Mouse (Mus musculus) adrenal gland, adult (tissue): ENCODE data around the gene Klrc1.
"Not testable (repeated sequence)": the region's sequence is repeated elsewhere in the genome, so short reads cannot be mapped to it uniquely, and the experiment has no call there.

Experiments
- DNase-seq, 2 experiments: peaks; one replicate each; pipeline ENCODE4 v3.0.0; 2022 to 2023; ENCODE audit warnings: low spot score in 1 of 2; ENCODE audit not compliant: inconsistent age in 2 of 2

Gene Klrc1

DNA sequence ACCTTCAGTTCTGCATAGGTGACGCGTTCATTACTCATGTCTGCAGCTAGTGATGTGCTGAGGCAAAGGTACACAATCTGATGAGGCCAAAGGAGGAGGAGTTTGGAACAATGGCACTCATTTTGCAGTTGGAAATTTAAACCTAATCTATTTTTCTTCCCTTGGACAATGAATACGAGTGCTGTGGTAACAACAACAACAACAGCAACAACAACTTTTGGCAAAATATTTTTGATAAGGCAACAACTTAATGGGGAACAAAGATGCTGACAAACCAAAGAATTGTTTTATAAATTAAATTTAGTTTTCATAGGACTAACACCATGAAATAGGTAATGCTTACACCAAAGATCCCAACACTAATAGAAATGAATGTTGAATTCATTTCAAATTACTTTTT lies at the start of gene Klrc1:
Klrc1 (minus strand) TSS at position 101 of the 400 bp plus-strand sequence.
- DNase-seq, result peak in 1 of 2 experiments; percentile 10

- no peak for DNase-seq
These were observed 48.5 kb upstream of the Klrc1 start for GRCm38 (mm10) chr6:129727237-129727636.

- DNase-seq, result no peak
These were observed 42.6 kb upstream of the Klrc1 start for GRCm38 (mm10) chr6:129721390-129721789.

DNA sequence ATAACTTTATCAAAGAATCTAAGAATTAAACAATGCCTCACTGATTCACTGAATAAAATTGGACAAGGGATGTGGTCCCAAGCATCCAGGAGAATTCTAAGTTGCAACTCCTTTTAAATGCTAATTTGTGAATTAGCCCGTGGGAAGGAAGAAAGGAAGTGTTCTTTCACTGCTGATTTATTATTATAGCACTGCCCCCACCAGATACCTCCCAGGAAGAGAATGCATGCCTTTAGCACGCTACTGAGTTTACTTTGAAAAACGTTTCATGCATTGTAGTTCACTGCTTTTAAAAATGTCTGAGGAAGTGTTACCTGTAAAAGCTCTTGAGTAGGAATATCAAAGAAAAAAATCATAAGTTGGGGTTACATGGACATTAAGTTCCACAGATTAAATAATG lies 41.7 kb upstream of the Klrc1 start:
- no peak for DNase-seq

DNA sequence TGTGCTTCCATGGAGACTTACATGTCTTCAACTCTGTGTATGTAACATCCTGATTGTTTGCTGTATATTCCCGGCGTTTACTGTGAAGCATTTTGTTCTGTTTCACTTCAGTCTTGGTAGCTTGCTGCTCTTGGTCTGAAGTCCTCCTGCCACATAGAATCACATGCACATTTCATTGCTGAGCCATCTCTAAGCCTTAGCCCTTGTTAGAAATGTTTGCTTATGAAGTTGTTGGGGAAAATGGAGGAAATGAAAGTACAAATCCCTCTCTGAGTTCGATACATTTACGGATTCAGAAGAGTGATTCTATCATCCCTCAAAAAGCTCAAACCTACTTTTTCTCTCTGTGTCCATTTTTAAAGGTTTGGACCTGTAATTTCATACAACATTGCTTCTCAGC lies 38.3 kb upstream of the Klrc1 start, which contains the start of gene Klri1:
Klri1 (minus strand) TSS at position 101 of the 400 bp plus-strand sequence.
- no peak for DNase-seq

GRCm38 (mm10) chr6:129713566-129713965 lies 34.8 kb upstream of the Klrc1 start:
- no peak for DNase-seq

DNA sequence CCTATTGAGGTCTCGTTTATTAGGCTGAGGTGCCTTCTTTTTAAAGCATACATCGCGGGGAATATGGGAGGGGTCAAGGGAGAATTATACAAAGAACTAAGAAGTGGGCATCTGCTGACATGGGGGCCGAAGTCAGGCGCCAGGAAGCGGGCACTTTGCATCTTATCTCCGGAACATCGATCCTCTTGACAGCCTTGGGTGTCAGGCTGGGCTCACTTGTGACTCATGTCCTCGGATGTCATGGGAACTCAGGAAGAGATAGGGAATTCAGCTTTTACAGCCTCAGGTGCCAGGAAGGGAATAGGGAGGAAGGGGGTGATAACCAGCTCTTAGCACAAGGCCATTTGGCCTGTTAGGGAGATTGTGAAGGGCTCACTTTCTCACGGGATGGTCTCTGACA lies 12.7 kb upstream of the Klrc1 start:
- DNase-seq, result peak; percentile 41 to 64

DNA sequence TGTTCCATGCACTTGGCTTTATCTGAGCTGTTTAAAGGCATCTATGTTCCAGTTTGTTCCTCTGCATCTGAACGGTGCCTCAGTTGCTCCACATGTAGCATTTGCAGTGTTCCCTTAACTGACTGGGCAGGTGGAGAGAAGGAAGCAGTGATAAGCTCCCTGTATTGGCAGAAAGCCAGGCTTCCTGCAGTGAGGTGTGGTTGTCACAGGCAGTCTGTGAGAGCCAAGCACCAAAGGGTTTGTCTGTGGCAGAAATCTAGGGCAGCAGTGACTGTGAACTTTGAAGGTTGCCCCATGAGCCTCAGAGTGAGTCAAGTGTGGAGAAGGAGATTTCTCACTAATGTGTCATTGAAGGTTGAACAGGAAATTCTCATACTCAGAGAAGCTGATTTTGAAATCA lies 1.6 kb upstream of the Klrc1 start:
- peak; percentile 52 to 69 for DNase-seq

- DNase-seq, result not testable (repeated sequence)
These were observed 17.5 kb downstream of the Klrc1 start for GRCm38 (mm10) chr6:129661301-129661700.

- DNase-seq, result not testable (repeated sequence)
These were observed 18.2 kb downstream of the Klrc1 start, which contains the start of gene Klrc2 for GRCm38 (mm10) chr6:129660589-129660988. Gene Klrc2 (minus strand): TSS chr6:129660689.

DNA sequence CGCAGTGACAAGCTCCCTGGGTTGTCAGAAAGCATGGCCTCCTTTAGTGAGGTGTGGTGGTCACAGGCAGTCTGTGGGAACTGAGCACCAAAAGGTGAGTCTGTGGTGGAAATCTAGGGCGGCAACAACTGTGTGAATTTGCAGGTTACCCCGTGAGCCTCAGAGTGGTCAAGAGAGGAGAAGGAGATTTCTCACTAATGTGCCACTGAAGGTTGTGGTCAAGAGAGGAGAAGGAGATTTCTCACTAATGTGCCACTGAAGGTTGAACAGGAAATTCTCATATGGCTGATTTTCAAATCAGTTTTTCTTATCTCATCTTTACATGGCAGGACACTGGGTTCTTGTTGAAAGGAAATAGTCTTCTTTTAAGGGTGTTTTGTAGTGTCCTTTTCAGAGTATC lies 34.7 kb downstream of the Klrc1 start:
- not testable (repeated sequence) for DNase-seq

GRCm38 (mm10) chr6:129643237-129643636 lies 35.5 kb downstream of the Klrc1 start, which contains the start of gene Klrc3:
Gene Klrc3 (minus strand): TSS chr6:129643337.
- not testable (repeated sequence) for DNase-seq

DNA sequence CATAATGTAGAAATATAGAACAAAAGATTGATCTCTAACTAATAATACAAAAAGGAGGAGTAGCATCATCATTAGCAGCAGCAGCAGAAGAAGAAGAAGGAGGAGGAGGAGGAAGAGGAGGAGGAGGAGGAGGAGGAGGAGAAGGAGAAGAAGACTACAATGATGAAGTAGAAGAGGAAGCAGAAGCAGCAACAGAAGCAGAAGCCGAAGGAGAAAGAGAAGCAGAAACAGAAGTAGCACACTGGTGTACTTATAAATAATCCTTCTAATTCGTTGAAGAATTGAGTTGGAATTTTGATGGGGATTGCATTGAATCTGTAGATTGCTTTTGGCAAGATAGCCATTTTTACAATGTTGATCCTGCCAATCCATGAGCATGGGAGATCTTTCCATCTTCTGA lies 47.7 kb downstream of the Klrc1 start:
- DNase-seq, result not testable (repeated sequence)

GRCm38 (mm10) chr6:129623735-129624134 lies 55.0 kb downstream of the Klrc1 start, which contains the start of gene Klrk1:
Gene Klrk1 (minus strand): TSS chr6:129623864.
- DNase-seq, result no peak
